Mouse (Mus musculus) cerebellum, adult 2 months (tissue): ENCODE results near the gene Lurap1.

Source experiments
- CTCF ChIP-seq: fragments of 200-500 bp; IDR thresholded peaks from 2 replicates; pipeline ENCODE4 v1.5.1; 2011; ENCODE audit warnings: low read depth, mild to moderate bottlenecking, control low read depth, low read length, moderate library complexity, borderline replicate concordance; ENCODE audit not compliant: insufficient read depth
- POLR2A ChIP-seq: fragments of 200-500 bp; IDR thresholded peaks from 2 replicates; pipeline ENCODE4 v1.6.1; 2011; ENCODE audit warnings: low read length, control low read depth, borderline replicate concordance; ENCODE audit not compliant: insufficient read depth

GRCm38 (mm10) chr4:116157882-116158281, 6.7 kb upstream of the Lurap1 start:
- TF ChIP-seq POLR2A, result no peak
- no peak for TF ChIP-seq CTCF
